Mouse (Mus musculus) ZHBTc4 (cell line): Measurements from ENCODE around the gene Vpreb3.

Experiments
- DNase-seq: peaks from one replicate; pipeline ENCODE4 v3.0.0-alpha.2; 2011; ENCODE audit warnings: low read depth, low spot score

Vpreb3 gene

GRCm38 (mm10) chr10:75942736-75943477 is at the start of gene Vpreb3:
Gene Vpreb3, plus strand, starts transcription at chr10:75943057.
- DNase-seq = no peak

DNA sequence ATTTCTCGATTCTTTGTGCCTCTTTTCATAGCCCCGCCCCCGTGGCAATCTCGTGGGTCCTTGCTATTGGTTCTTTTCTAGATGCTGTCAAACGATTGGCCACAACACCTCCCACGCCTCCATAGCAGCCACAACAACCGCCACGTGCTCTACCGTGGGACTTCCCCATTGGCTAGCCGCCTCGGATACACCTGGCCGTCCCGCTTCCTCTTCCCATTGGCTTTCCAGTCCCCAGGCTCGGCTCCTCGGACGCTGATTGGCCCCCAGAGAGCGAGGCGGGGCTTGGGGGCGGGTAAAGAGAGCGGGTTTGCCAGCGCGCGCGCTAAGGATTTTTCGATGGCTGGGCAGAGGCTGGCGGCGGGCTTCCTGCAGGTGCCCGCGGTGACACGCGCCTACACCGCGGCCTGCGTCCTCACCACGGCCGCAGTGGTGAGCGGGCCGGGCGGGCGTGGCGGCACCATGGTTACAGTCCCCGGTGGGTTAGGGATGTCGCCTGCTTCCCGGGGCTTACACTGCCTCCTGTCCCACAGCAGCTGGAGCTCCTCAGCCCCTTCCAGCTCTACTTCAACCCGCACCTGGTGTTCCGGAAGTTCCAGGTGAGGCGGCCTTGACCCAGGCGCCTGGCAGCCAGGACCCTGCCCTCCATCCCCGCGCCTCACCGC is 49.6 kb upstream of the Vpreb3 start, which contains the start of gene Derl3:
Gene Derl3 (plus strand): TSS at position 325 of the 662 bp plus-strand sequence.
- DNase-seq = peak; percentile 100

- no peak for DNase-seq
Measured at GRCm38 (mm10) chr10:75894601-75895000, 48.3 kb upstream of the Vpreb3 start.

GRCm38 (mm10) chr10:75895730-75896129 is 47.1 kb upstream of the Vpreb3 start:
- DNase-seq = no peak

DNA sequence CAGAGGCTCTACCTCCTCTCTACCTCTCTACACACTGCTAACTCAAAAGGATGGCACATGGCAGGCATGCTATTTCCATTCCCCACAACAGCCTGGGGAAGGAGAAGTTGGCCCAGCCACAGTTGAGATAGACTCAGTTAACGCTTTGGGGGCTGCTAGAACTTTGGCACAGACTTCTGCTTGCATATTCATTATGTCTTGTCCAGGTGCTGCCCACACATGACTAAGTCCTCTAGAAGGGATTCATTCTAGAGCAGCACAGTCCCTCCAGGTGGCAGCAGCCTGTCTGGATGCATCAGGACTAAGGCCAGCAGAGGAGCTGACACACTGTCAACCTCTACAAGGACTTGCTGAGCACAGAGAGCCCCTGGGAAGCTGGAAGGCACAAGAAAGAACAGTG is 46.6 kb upstream of the Vpreb3 start:
- DNase-seq = no peak

DNA sequence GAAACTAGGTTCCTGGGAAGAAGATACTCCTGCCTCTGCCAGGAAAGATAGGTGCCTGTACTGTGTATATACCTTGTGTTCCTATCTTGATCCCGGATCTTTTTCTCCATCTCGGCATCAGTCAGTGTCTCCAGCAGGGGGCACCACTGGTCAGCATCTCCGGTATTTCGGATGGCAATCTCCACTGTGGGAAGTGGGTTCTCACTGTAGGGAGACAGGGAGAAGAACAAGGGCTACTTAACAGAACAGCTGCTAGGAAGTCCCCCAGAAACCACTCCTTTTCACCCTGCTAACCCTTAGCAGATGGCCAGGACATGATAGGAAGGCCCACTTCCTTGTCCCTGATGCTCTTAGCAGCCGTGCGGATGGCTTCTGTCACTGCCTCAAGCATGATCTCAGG is 45.5 kb upstream of the Vpreb3 start:
- peak; percentile 84 for DNase-seq

GRCm38 (mm10) chr10:75898039-75898564 is 44.8 kb upstream of the Vpreb3 start:
- DNase-seq = no peak

DNA sequence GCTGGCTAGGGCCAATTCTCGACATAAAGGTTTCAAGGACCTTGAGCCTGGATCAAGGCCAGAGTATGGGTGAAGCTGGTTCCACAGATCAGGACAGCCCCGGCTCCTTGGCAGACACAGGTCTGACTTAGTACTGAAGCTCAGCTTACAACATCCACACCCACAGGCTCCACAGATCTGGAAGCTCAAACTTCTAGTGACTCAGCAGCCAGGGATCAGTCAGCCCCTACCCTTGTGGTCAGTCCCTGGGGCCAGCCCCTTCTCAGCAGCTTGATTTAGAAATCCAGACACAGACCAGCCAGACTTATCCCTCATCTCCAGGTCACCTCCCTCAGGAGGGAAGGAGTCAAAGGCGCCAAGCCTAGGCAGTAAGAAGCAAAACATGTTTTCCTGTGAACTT is 44.0 kb upstream of the Vpreb3 start:
- DNase-seq = no peak

- DNase-seq = no peak
Measured at GRCm38 (mm10) chr10:75904391-75904790, 38.5 kb upstream of the Vpreb3 start.

- DNase-seq = no peak
Measured at GRCm38 (mm10) chr10:75906882-75907281, 36.0 kb upstream of the Vpreb3 start.

DNA sequence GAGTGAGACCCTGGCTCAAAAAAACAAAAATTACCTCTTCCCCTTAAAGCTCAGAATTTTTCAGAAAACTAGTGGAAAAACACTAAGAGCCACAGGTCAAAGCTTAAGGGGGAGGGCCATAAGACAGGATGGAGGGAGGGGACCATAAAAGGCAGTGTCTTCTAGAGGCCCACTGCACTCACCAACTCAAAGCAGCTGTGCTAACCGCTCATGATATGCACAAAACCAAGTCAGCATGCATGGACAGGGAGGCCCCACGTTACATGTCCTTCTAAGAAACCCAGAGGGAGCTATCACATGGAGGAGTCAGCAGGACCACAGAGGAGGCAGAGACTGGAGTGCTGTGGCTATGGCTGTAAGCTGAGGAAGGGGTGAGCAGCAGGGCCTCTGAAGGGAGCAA is 32.2 kb upstream of the Vpreb3 start:
- no peak for DNase-seq

GRCm38 (mm10) chr10:75913013-75913589 is 29.8 kb upstream of the Vpreb3 start:
- DNase-seq = no peak

DNA sequence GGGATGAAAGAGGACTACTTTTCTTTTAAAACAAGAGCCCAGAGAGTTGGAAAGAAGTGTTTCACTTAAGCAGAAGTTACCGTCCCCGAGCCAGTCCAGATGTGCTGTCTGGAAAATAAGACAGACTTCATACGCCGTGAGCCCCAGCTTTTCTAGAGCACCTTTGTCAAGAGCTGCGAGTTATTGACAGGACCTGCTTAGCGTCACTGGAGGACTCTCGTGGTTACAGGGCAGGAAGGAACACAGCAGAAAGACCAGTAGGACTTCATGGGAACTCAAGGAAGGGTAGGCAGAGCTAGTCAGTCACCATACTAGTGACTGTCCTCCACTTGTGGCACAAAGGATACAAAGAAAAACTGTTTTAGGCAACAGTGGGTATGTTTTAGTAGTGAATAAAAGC is 27.3 kb upstream of the Vpreb3 start:
- DNase-seq = no peak

DNA sequence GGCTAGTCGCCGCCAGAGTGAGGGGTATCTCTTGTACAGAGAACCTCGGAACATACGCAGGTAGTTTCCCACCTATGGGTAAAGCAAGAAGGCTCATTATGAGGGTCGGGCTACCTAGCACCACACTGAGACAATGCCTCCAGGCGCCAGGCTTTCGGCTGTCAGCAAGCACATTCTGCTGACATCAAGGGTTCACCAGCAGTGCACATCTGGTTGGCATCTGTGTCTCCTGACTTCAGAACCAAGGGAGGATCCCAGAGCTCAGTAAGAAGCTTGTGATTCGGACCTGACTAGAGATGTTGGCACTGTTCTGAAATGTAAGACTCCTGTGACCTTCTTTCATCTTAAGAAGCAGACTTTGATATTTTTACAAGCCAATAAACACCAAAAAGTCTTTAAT is 26.0 kb upstream of the Vpreb3 start:
- no peak for DNase-seq

GRCm38 (mm10) chr10:75919026-75919425 is 23.8 kb upstream of the Vpreb3 start:
- no peak for DNase-seq

DNA sequence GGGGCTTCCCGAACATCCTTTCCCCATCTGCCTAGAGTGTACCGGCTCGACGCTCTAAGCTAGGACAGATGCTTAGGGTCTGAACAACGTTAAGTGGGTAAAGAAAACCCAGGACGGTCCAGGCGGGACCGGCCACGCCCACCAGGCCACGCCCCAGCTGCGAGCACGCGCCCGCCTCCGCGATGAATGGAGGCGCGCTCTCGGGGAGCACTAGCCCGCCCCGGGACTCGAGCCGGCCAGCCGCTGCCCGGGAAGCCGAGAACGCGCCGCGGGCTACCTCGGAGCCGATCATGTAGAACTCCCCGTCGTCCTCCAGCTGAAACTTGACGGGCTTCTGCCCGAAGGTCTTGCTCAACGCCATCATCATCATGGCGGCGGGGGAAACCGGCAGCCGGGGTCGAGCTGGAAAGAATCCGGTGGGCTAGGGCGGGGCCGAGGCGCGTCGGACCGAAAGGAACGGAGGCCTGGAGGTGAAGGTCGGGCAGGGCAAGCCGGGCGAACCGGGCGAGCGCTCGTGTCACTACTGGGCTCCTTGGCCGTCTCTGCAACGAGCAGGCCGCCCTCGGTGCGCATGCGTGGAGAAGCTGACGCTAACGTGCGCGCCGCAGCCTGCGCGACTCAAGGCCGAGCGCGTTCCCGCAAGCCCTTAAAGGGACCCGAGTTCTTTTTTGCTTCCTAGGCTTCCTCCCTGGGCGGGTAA is 21.7 kb upstream of the Vpreb3 start, which contains the start of gene Smarcb1:
Gene Smarcb1 (minus strand): TSS at position 592 of the 700 bp plus-strand sequence.
- DNase-seq = peak; percentile 97

DNA sequence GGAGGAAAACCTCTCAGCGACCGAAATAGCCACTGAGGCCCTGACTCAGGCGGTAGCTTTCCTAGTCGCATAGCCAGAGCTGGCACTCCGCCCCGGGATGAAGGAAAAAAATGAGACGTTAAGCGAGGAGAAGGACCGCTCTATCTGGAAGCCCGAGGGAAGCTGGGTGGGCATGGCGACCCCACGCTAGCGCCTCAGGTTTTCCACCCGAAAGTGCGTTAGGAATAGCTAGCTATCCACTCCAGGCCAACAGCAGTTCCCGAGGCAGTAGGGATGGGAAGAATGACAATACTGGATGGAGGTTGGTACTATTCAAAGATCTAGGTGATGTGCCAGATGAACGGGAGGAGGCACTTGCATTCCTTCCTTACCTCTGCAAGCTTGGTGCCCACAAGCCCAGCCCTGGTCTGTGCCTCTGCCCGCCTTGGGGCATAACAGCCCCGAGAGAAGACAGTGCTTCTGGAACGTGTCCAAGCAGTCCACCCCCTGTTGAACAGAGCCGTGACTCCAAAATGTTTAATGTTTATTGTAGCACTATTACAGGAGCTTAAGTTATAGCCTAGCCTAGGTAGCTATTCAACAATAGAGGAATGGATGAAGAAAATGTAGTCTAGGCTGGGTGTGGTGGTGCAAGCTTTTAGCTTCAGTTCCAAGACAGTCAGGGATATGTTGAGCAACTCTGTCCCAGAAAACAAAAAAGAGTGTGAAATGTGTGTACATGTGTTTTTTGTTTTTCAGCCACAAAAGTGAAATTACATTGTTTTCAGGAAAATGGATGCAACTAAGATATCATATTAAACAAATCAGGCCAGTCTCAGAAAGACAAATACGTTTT is 20.9 kb upstream of the Vpreb3 start:
- DNase-seq = no peak

DNA sequence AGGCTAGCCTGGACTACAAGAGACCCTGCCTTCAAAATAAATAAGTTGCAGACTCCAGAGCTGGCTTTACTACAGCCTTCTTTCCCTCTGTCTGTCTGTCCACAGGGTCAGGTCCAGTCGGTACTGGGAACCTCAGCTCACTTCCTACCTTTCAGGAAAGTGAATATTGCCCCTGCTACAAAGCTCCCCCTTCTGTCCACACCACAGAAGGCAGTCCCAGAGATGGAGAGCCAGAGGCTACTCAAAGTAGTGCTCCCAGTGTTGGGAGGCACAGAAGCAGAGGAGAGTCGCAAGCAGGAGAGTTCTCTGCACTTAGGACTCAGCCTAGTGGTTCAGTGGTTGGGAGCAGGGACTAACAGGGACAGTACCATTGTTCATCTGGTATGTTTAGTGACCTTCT is 18.5 kb upstream of the Vpreb3 start:
- DNase-seq = no peak

GRCm38 (mm10) chr10:75926396-75926795 is 16.5 kb upstream of the Vpreb3 start:
- DNase-seq = no peak

GRCm38 (mm10) chr10:75930304-75930703 is 12.6 kb upstream of the Vpreb3 start:
- DNase-seq = peak; percentile 39

GRCm38 (mm10) chr10:75931311-75931710 is 11.5 kb upstream of the Vpreb3 start:
- no peak for DNase-seq
